ENCODE assay signal across 36 mouse cellular contexts in the genomic region with DNA sequence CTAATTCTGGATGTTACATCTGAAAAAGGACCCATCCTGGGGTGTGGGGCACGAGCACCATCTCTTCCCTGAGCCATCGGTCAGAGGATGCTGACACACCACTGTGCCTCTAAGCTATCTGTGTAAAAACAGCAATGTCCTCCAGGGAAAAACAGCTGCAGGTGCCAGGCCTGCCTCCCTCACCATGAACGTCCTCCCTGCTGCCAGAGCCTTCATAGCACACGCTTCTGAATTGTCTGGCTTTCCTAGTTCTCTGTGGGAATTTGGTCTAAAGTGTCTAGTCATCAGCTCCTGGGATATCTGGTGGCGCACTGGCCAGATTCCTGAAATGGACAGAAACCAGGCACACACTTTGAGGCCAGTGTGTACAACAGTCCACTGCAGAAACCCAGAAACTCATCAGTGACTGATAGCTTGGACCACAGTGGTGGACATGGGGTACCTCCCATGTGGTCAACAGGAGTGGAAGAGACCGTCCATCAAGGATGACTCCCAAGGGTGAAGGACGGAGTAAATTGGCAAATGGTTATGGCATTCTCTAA. TPM values are rescaled to one million over a fixed set of nuclear protein-coding genes. Genes with fewer than 3 reads are reported as not detected.
"Had no signal": no experiment of that assay in that cellular context is flagged by ENCODE, and none has a peak within 500 bp of the region (broad histone marks: within the 10 kb centered on the region; RNA-seq: fewer than 3 reads in every experiment).

No protein-coding gene starts in this region.

- H3K4me2 ChIP-seq: heart, embryonic 11.5 days; heart, embryonic 12.5 days; heart, embryonic 13.5 days; heart, embryonic 15.5 days; hindbrain, embryonic 12.5 days; hindbrain, embryonic 13.5 days; hindbrain, embryonic 14.5 days; hindbrain, embryonic 15.5 days; intestine, embryonic 15.5 days; kidney, embryonic 15.5 days had no signal

- ATAC-seq: hindbrain, embryonic 16.5 days; hindbrain, postnatal 0 days; inflammation-experienced regulatory T-cells, adult 6 months; intestine, embryonic 15.5 days; intestine, embryonic 16.5 days; intestine, postnatal 0 days had no signal

- H3K27me3 ChIP-seq: heart, embryonic 12.5 days; heart, embryonic 13.5 days; heart, embryonic 15.5 days; hindbrain, embryonic 12.5 days; hindbrain, embryonic 13.5 days; hindbrain, embryonic 15.5 days; intestine, embryonic 15.5 days; kidney, embryonic 15.5 days had no signal

- H3K4me1 ChIP-seq: hindbrain, embryonic 10.5 days; hindbrain, embryonic 12.5 days; hindbrain, embryonic 13.5 days; hindbrain, embryonic 15.5 days; intestine, embryonic 15.5 days; kidney, embryonic 15.5 days had no signal

- H3K9me3 ChIP-seq: hindbrain, embryonic 15.5 days; intestine, embryonic 15.5 days had no signal

- H3K27ac ChIP-seq: heart, embryonic 13.5 days; heart, embryonic 15.5 days; hindbrain, embryonic 10.5 days; hindbrain, embryonic 12.5 days; hindbrain, embryonic 13.5 days; hindbrain, embryonic 14.5 days; hindbrain, embryonic 15.5 days; hindbrain, postnatal 0 days; intestine, embryonic 15.5 days; kidney, embryonic 15.5 days; kidney, postnatal 0 days; layer of hippocampus, adult 2 months; left cerebral cortex, adult 2 months had no signal

- H3K9ac ChIP-seq: heart, embryonic 12.5 days; heart, embryonic 13.5 days; heart, embryonic 15.5 days; hindbrain, embryonic 12.5 days; hindbrain, embryonic 13.5 days; hindbrain, embryonic 14.5 days; hindbrain, embryonic 15.5 days; intestine, embryonic 15.5 days; kidney, embryonic 15.5 days had no signal

- H3K36me3 ChIP-seq: heart, embryonic 15.5 days; hindbrain, embryonic 10.5 days; hindbrain, embryonic 12.5 days; hindbrain, embryonic 13.5 days; hindbrain, embryonic 15.5 days; intestine, embryonic 15.5 days; kidney, embryonic 15.5 days had no signal

- H3K4me3 ChIP-seq: heart, embryonic 12.5 days; heart, embryonic 13.5 days; heart, embryonic 15.5 days; hindbrain, embryonic 10.5 days; hindbrain, embryonic 12.5 days; hindbrain, embryonic 13.5 days; hindbrain, embryonic 15.5 days; intestine, embryonic 15.5 days; kidney, embryonic 15.5 days; layer of hippocampus, adult 2 months; left cerebral cortex, adult 2 months had no signal

- DNase-seq: heart, postnatal 14 days; heart, postnatal 4 days; kidney, adult 11 months; kidney, adult 18-20 months; kidney, adult 2 months; kidney, adult 8-10 months; kidney, adult 9 months; kidney, postnatal 10 days; kidney, postnatal 14 days; kidney, postnatal 25 days; kidney, postnatal 36 days; kidney, postnatal 4 days; layer of hippocampus, adult 9-11 months; layer of hippocampus, postnatal 36 days had no signal

RNA-seq across cellular contexts. Expression of gene Ggt1, which starts 38.9 kb away (rescaled TPM):
- total RNA-seq: heart, postnatal 10 days; heart, postnatal 14 days; heart, postnatal 25 days had no signal

RNA-seq across cellular contexts. Expression of gene Lrrc75b, which starts 40.1 kb away (rescaled TPM):
- total RNA-seq: hematopoietic stem cell, adult 5-6 weeks had no signal
